Mouse (Mus musculus) G1E (cell line): ENCODE data around the gene Maml2. TPM values are rescaled to one million over a fixed set of nuclear protein-coding genes. Genes with fewer than 3 reads are reported as not detected.

Source experiments
- ATAC-seq: 2 replicates; pipeline ENCODE4 v1.8.0; 2016; ENCODE audit warnings: mild to moderate bottlenecking; ENCODE audit not compliant: insufficient number of reproducible peaks, poor library complexity, low FRiP score, severe bottlenecking; ENCODE audit errors: extremely low read depth
- DNase-seq: peaks from one replicate; pipeline ENCODE4 v3.0.0; 2012; ENCODE audit warnings: low spot score
- H3K27me3 ChIP-seq: 2 replicates; pipeline ENCODE4 v1.6.1; 2012; ENCODE audit warnings: mild to moderate bottlenecking, low read length, inconsistent platforms; ENCODE audit not compliant: insufficient read depth
- H3K36me3 ChIP-seq: replicated peaks from 2 replicates; pipeline ENCODE3; 2012; ENCODE audit warnings: mild to moderate bottlenecking, inconsistent platforms
- H3K4me1 ChIP-seq: 2 replicates; pipeline ENCODE4 v1.6.1; 2012; ENCODE audit warnings: low read depth, low read length, inconsistent platforms, mixed read lengths; ENCODE audit not compliant: insufficient read depth
- H3K4me3 ChIP-seq: 2 replicates; pipeline ENCODE4 v1.5.1; 2012; ENCODE audit warnings: low read depth, mild to moderate bottlenecking, inconsistent platforms, low read length, moderate library complexity, mixed read lengths
- H3K9me3 ChIP-seq: replicated peaks from 2 replicates; pipeline ENCODE4 v1.6.1; 2012; ENCODE audit warnings: inconsistent platforms
- CTCF ChIP-seq: IDR thresholded peaks from 2 replicates; pipeline ENCODE4 v1.5.1; 2012; ENCODE audit warnings: low read depth, low read length, inconsistent platforms, mixed read lengths
- GATA1 ChIP-seq: IDR thresholded peaks from 2 replicates; pipeline ENCODE4 v1.6.1; 2012; ENCODE audit warnings: borderline replicate concordance, low read length, inconsistent platforms, mixed read lengths
- GATA2 ChIP-seq: IDR thresholded peaks from 2 replicates; pipeline ENCODE4 v1.6.1; 2012; ENCODE audit warnings: low read depth, low read length, inconsistent platforms, borderline replicate concordance
- POLR2AphosphoS5 ChIP-seq: IDR thresholded peaks from 2 replicates; pipeline ENCODE4 v1.6.1; 2012; ENCODE audit warnings: low read depth, low read length, inconsistent platforms; ENCODE audit not compliant: insufficient replicate concordance
- TAL1 ChIP-seq: conservative IDR thresholded peaks from 2 replicates; pipeline ENCODE4 v1.6.1; 2012; ENCODE audit warnings: low read depth, low read length, inconsistent platforms, mixed read lengths
- polyA plus RNA-seq: library from polyadenylated mRNA; stranded (reverse); fragments of >175 nt; gene quantifications from 2 replicates; pipeline ENCODE4 v1.2.3, GENCODE M21; 2012
- total RNA-seq, 2 experiments: library from RNA; stranded (forward) in 1 of 2; stranded (reverse) in 1 of 2; fragments of 200-1000 nt in 1 of 2; fragments of >200 nt in 1 of 2; fragmentation: Nextera tagmentation in 1 of 2; gene quantifications; 2 replicates each; pipeline ENCODE4 v1.2.3; 2014 to 2017

Maml2 gene
- total and polyA plus RNA-seq, 3 experiments: 0.25 to 5.4 (median 1.3) TPM

- H3K9me3 ChIP-seq: no peaks in the 10 kb centered on the region
- DNase-seq (no peak), ATAC-seq (no peak)
- H3K4me1 ChIP-seq: no peaks in the 10 kb centered on the region
- H3K36me3 ChIP-seq: no peaks in the 10 kb centered on the region
- no peak for TF ChIP-seq GATA2
- no peak for TF ChIP-seq CTCF
- no peak for TF ChIP-seq TAL1
- TF ChIP-seq POLR2AphosphoS5: no peak
- TF ChIP-seq GATA1: no peak
- H3K4me3 ChIP-seq: no peak overlapping the region
- H3K27me3 ChIP-seq: no peaks in the 10 kb centered on the region
Observed at GRCm38 (mm10) chr9:13465358-13466020, 167.7 kb downstream of the Maml2 start.

DNA sequence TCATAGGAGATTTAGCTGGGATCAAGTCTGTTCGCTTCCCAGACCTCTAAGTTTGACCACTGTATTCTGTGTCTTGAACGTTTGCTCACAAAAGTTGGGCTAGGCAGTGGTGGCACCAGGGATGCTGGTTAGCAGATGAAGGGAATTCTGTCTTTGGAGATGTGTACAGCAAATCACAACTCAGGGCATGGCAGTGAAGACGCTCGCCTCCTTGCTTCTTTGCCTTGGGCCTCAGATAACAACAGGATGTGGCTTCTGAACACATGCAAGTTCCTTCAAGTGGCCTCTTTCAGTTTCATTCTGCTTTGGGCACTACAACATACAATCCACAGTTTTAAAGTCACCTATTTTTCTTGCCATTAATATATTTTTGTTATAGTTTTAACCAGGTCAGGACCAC lies 168.6 kb downstream of the Maml2 start:
- no peak for DNase-seq
- no peaks in the 10 kb centered on the region for H3K9me3 ChIP-seq
- H3K36me3 ChIP-seq: no peaks in the 10 kb centered on the region
- no peaks in the 10 kb centered on the region for H3K4me1 ChIP-seq
- no peak for TF ChIP-seq TAL1
- no peak for TF ChIP-seq GATA2
- no peak for TF ChIP-seq CTCF
- H3K27me3 ChIP-seq: no peaks in the 10 kb centered on the region
- ATAC-seq: no peak
- H3K4me3 ChIP-seq: no peak overlapping the region

DNA sequence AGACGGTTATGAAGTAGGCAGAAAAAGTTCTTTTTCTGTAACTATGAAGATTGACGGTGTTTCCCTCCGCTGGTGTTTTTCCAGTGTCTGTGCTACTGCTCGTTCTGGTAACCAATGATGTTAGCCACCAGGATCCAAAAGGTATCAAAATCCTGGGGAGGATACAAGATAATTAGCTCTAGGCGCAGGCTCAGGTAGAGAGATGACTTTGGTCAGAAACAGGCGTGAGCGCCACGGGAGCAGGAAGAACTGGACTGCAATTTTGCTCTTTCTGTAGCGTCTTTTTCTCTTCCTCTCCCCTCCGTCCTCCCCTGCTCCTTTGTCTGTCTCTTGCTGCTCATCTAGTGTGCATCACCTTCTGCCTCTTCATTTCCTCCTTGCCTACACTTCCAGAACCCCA lies 169.1 kb downstream of the Maml2 start:
- no peak for DNase-seq
- H3K36me3 ChIP-seq: no peaks in the 10 kb centered on the region
- no peaks in the 10 kb centered on the region for H3K27me3 ChIP-seq
- H3K4me3 ChIP-seq: no peak overlapping the region
- ATAC-seq: no peak
- TF ChIP-seq GATA2 (no peak), CTCF (no peak), TAL1 (no peak), POLR2AphosphoS5 (no peak), GATA1 (no peak)
- H3K9me3 ChIP-seq: no peaks in the 10 kb centered on the region
- no peaks in the 10 kb centered on the region for H3K4me1 ChIP-seq

DNA sequence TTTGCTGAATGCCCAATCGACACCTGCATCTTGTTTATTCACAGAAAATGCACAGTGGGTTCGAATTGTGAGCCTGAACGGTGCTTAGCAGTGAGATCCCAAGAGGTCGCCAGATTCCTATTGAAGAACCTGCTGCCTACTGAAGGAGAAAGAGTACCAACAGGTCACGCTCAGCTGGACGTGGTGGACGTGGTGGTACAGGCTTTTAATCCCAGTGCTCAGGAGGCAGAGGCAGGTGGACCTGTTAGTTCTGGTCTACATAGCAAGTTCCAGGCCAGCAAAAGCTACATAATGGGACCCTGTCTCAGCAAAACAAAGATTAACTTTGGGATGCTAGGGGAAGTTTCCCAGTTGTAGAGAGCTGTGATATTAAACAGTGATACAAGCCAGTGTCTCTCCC lies 170.0 kb downstream of the Maml2 start:
- TF ChIP-seq POLR2AphosphoS5 (no peak), TAL1 (no peak), GATA2 (no peak), CTCF (no peak), GATA1 (no peak)
- no peaks in the 10 kb centered on the region for H3K36me3 ChIP-seq
- no peak for ATAC-seq
- no peak overlapping the region for H3K4me3 ChIP-seq
- DNase-seq: no peak
- H3K9me3 ChIP-seq: no peaks in the 10 kb centered on the region
- no peaks in the 10 kb centered on the region for H3K4me1 ChIP-seq
- no peaks in the 10 kb centered on the region for H3K27me3 ChIP-seq

DNA sequence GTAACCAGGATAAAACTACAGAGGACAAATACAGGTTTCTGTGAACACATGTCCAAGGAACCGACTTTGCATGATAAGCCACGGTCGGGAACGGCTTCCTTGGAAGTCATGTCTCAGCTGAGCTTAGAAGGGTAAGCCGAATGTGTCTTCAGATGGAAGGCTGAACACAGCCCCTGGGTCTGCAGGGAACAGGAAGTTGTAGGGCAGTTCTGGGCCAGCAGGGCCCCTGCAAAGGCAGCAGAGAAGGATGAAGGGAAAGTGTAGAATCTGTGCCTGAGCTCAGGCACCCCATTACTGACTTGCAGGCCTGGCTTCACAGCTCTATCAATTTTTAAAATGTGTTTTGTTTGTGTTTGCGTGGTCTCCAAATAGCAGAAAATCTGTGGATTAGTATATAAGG lies 171.0 kb downstream of the Maml2 start:
- no peak overlapping the region for H3K4me3 ChIP-seq
- no peak for DNase-seq
- TF ChIP-seq POLR2AphosphoS5: no peak
- TF ChIP-seq GATA2: no peak
- no peaks in the 10 kb centered on the region for H3K36me3 ChIP-seq
- H3K9me3 ChIP-seq: no peaks in the 10 kb centered on the region
- H3K27me3 ChIP-seq: no peaks in the 10 kb centered on the region
- no peak for ATAC-seq
- no peaks in the 10 kb centered on the region for H3K4me1 ChIP-seq

- Histone ChIP-seq H3K9me3 (no peaks in the 10 kb centered on the region), H3K27me3 (no peaks in the 10 kb centered on the region), H3K4me1 (no peaks in the 10 kb centered on the region), H3K4me3 (no peak overlapping the region), H3K36me3 (no peaks in the 10 kb centered on the region)
- DNase-seq (no peak), ATAC-seq (no peak)
- TF ChIP-seq TAL1 (no peak), GATA1 (no peak), POLR2AphosphoS5 (no peak), CTCF (no peak), GATA2 (no peak)
Observed at GRCm38 (mm10) chr9:13470013-13470412, 172.3 kb downstream of the Maml2 start.
